Mouse (Mus musculus): ENCODE measurements around the gene Xpo6. TPM values are rescaled to one million over a fixed set of nuclear protein-coding genes. Genes with fewer than 3 reads are reported as not detected.

Gene Xpo6
- polyA plus RNA-seq, 1 experiment from 2014 or later: 20.8 TPM

- Histone ChIP-seq H3K4me3 (ENCODE audit: low read depth, low read length) (no peak overlapping the region), H3K27me3 (replicated peaks; ENCODE audit: insufficient read depth, low read length) (no peaks in the 10 kb centered on the region), H3K36me3 (ENCODE audit: insufficient read depth, low read length) (peaks cover 13% of the 10 kb centered on the region; the same call in 1 of the 2 replicates), H3K9me3 (ENCODE audit: low read length) (no peaks in the 10 kb centered on the region), H3K4me2 (replicated peaks; ENCODE audit: low read depth, low read length) (no peak overlapping the region), H3K9ac (replicated peaks; ENCODE audit: low read depth) (no peak overlapping the region), H3K4me1 (ENCODE audit: insufficient read depth, low read depth, low read length) (no peaks in the 10 kb centered on the region), H3K27ac (ENCODE audit: low read length) (no peak overlapping the region)
- DNase-seq (ENCODE audit: low spot score) (no peak), ATAC-seq (no peak)
- no peak for TF ChIP-seq EP300 (IDR thresholded peaks at IDR 0.05)
- TF ChIP-seq CTCF (IDR thresholded peaks at IDR 0.05): no peak
- 54% methylated on average over 3 of the region's 3 CpGs for WGBS
These were observed 73.8 kb downstream of the Xpo6 start for GRCm38 (mm10) chr7:126126502-126126901.

- no peak for TF ChIP-seq CTCF (IDR thresholded peaks at IDR 0.05)
- no peak for TF ChIP-seq EP300 (IDR thresholded peaks at IDR 0.05)
- no peaks in the 10 kb centered on the region for H3K27me3 ChIP-seq (replicated peaks; ENCODE audit: insufficient read depth, low read length)
- H3K9ac ChIP-seq (replicated peaks; ENCODE audit: low read depth): no peak overlapping the region
- WGBS: 60% methylated on average over 4 of the region's 4 CpGs
- no peaks in the 10 kb centered on the region for H3K4me1 ChIP-seq (ENCODE audit: insufficient read depth, low read depth, low read length)
- DNase-seq (ENCODE audit: low spot score) (peak; percentile 67), ATAC-seq (peak; percentile 80)
- no peak overlapping the region for H3K4me3 ChIP-seq (ENCODE audit: low read depth, low read length)
- H3K9me3 ChIP-seq (ENCODE audit: low read length): no peaks in the 10 kb centered on the region
- H3K36me3 ChIP-seq (ENCODE audit: insufficient read depth, low read length): peaks cover 20% of the 10 kb centered on the region; the same call in 1 of the 2 replicates
- H3K27ac ChIP-seq (ENCODE audit: low read length): 0 out of 2 replicates have a peak overlapping the region, but pooled peaks have one; percentile 14
- H3K4me2 ChIP-seq (replicated peaks; ENCODE audit: low read depth, low read length): no peak overlapping the region
These were observed 78.8 kb downstream of the Xpo6 start for GRCm38 (mm10) chr7:126121533-126121932.

DNA sequence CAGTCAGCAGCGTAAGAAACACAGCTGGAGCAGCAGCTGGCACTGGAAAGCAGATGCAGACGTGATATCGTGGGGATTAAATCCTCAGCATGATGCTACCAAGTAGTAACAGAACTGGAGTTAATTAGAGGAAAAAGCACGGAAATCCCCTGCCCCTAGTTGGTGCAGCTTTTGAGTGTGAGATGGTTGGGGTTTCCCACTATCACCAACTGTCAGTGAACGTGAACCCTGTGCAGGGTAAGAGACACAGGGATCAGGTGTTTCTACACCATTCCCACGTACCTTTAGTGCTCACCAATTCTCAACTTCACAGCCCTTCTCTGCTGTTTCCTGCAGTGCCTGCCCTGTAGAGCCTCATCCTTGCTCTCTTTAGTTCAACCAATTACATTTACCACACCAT is 80.5 kb downstream of the Xpo6 start:
- H3K36me3 ChIP-seq (ENCODE audit: insufficient read depth, low read length): peaks cover 32% of the 10 kb centered on the region; the same call in 1 of the 2 replicates
- WGBS: 89% methylated on average over 6 of the region's 6 CpGs
- H3K9ac ChIP-seq (replicated peaks; ENCODE audit: low read depth): no peak overlapping the region
- no peak overlapping the region for H3K27ac ChIP-seq (ENCODE audit: low read length)
- TF ChIP-seq CTCF (IDR thresholded peaks at IDR 0.05) (no peak), EP300 (IDR thresholded peaks at IDR 0.05) (no peak)
- H3K4me1 ChIP-seq (ENCODE audit: insufficient read depth, low read depth, low read length): no peaks in the 10 kb centered on the region
- H3K9me3 ChIP-seq (ENCODE audit: low read length): no peaks in the 10 kb centered on the region
- no peak overlapping the region for H3K4me3 ChIP-seq (ENCODE audit: low read depth, low read length)
- no peak overlapping the region for H3K4me2 ChIP-seq (replicated peaks; ENCODE audit: low read depth, low read length)
- DNase-seq (ENCODE audit: low spot score): no peak
- H3K27me3 ChIP-seq (replicated peaks; ENCODE audit: insufficient read depth, low read length): no peaks in the 10 kb centered on the region
- ATAC-seq: no peak

DNA sequence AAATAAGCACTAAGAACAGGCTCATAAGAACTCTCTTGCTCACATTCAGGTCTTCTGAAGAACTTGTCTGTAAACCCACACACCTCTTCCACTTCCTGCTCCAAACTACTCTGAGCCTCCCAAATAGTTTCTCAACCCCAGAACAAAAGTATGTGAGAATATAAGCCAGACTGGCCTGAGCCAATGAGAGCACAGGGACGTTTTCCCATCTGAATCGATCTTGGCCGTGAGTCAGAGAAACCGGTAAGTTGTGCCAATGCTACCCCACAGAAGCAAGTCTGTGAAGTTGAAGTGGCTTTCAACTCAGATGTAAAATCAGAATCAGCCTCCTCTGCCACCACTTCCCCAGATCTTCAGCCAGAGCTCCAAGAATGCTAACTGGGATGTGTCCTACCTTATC is 87.0 kb downstream of the Xpo6 start:
- H3K36me3 ChIP-seq (ENCODE audit: insufficient read depth, low read length): peaks cover 48% of the 10 kb centered on the region
- H3K27ac ChIP-seq (ENCODE audit: low read length): no peak overlapping the region
- no peak overlapping the region for H3K4me2 ChIP-seq (replicated peaks; ENCODE audit: low read depth, low read length)
- no peak overlapping the region for H3K4me3 ChIP-seq (ENCODE audit: low read depth, low read length)
- no peak overlapping the region for H3K9ac ChIP-seq (replicated peaks; ENCODE audit: low read depth)
- no peak for DNase-seq (ENCODE audit: low spot score)
- 62% methylated on average over 4 of the region's 4 CpGs for WGBS
- no peaks in the 10 kb centered on the region for H3K4me1 ChIP-seq (ENCODE audit: insufficient read depth, low read depth, low read length)
- no peak for ATAC-seq
- no peaks in the 10 kb centered on the region for H3K9me3 ChIP-seq (ENCODE audit: low read length)
- TF ChIP-seq EP300 (IDR thresholded peaks at IDR 0.05) (no peak), CTCF (IDR thresholded peaks at IDR 0.05) (no peak)
- H3K27me3 ChIP-seq (replicated peaks; ENCODE audit: insufficient read depth, low read length): no peaks in the 10 kb centered on the region

GRCm38 (mm10) chr7:126111230-126111629 is 89.1 kb downstream of the Xpo6 start:
- H3K9ac ChIP-seq (replicated peaks; ENCODE audit: low read depth): no peak overlapping the region
- no peaks in the 10 kb centered on the region for H3K27me3 ChIP-seq (replicated peaks; ENCODE audit: insufficient read depth, low read length)
- DNase-seq (ENCODE audit: low spot score): no peak
- no peaks in the 10 kb centered on the region for H3K9me3 ChIP-seq (ENCODE audit: low read length)
- no peak overlapping the region for H3K4me3 ChIP-seq (ENCODE audit: low read depth, low read length)
- no peak overlapping the region for H3K27ac ChIP-seq (ENCODE audit: low read length)
- whole genome bisulfite sequencing: 80% methylated on average over 2 of the region's 2 CpGs
- H3K4me1 ChIP-seq (ENCODE audit: insufficient read depth, low read depth, low read length): no peaks in the 10 kb centered on the region
- peaks cover 68% of the 10 kb centered on the region for H3K36me3 ChIP-seq (ENCODE audit: insufficient read depth, low read length)
- TF ChIP-seq EP300 (IDR thresholded peaks at IDR 0.05) (no peak), CTCF (IDR thresholded peaks at IDR 0.05) (no peak)
- H3K4me2 ChIP-seq (replicated peaks; ENCODE audit: low read depth, low read length): no peak overlapping the region
- ATAC-seq: no peak

- no peak overlapping the region for H3K9ac ChIP-seq (replicated peaks; ENCODE audit: low read depth)
- TF ChIP-seq EP300 (IDR thresholded peaks at IDR 0.05) (no peak), CTCF (IDR thresholded peaks at IDR 0.05) (no peak)
- H3K4me2 ChIP-seq (replicated peaks; ENCODE audit: low read depth, low read length): no peak overlapping the region
- H3K4me1 ChIP-seq (ENCODE audit: insufficient read depth, low read depth, low read length): no peaks in the 10 kb centered on the region
- ATAC-seq: no peak
- WGBS: 59% methylated on average over 3 of the region's 3 CpGs
- no peaks in the 10 kb centered on the region for H3K27me3 ChIP-seq (replicated peaks; ENCODE audit: insufficient read depth, low read length)
- H3K4me3 ChIP-seq (ENCODE audit: low read depth, low read length): no peak overlapping the region
- H3K9me3 ChIP-seq (ENCODE audit: low read length): no peaks in the 10 kb centered on the region
- peaks cover 64% of the 10 kb centered on the region for H3K36me3 ChIP-seq (ENCODE audit: insufficient read depth, low read length)
- no peak for DNase-seq (ENCODE audit: low spot score)
- no peak overlapping the region for H3K27ac ChIP-seq (ENCODE audit: low read length)
These were observed 90.4 kb downstream of the Xpo6 start for GRCm38 (mm10) chr7:126109898-126110297.

DNA sequence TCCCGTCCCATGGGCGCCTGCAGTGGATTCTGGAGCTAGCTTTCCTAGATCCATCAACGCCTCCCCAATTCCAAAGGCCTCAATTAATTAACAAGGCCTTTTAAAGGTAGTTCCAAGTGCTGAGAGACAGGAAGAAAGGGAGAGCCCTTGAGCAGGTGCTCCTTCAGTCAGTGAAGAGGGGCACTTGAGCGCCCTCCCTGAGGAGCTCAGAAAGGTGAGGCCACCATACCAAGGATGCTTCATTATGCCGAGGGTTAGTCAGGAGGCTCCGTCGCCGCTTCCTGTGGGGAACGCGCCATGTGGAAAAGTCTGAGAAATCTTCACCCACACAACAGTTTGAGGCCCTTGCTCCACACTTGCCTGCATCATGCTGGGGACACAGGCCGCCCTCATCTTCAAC is 99.9 kb downstream of the Xpo6 start:
- Histone ChIP-seq H3K36me3 (ENCODE audit: insufficient read depth, low read length) (peaks cover 23% of the 10 kb centered on the region), H3K9ac (replicated peaks; ENCODE audit: low read depth) (no peak overlapping the region), H3K4me1 (ENCODE audit: insufficient read depth, low read depth, low read length) (no peaks in the 10 kb centered on the region), H3K4me2 (replicated peaks; ENCODE audit: low read depth, low read length) (no peak overlapping the region), H3K4me3 (ENCODE audit: low read depth, low read length) (no peak overlapping the region), H3K27ac (ENCODE audit: low read length) (no peak overlapping the region), H3K9me3 (ENCODE audit: low read length) (no peaks in the 10 kb centered on the region), H3K27me3 (replicated peaks; ENCODE audit: insufficient read depth, low read length) (no peaks in the 10 kb centered on the region)
- ATAC-seq (peak; percentile 68), DNase-seq (ENCODE audit: low spot score) (peak; percentile 66)
- WGBS: 65% methylated on average over 11 of the region's 11 CpGs
- TF ChIP-seq EP300 (IDR thresholded peaks at IDR 0.05) (no peak), CTCF (IDR thresholded peaks at IDR 0.05) (no peak)

Data from lung, postnatal 0 days (tissue).